Mouse (Mus musculus): ENCODE measurements around the gene Them4.
"Not testable (repeated sequence)": the region's sequence is repeated elsewhere in the genome, so short reads cannot be mapped to it uniquely, and the experiment has no call there.

Them4 gene

GRCm38 (mm10) chr3:94309633-94310363, at the start of gene Them4:
Gene Them4 (plus strand): TSS chr3:94310089.
- peak; percentile 82 for DNase-seq (ENCODE audit: low read depth, low spot score)

- DNase-seq (ENCODE audit: low read depth, low spot score): peak; percentile 5
Measured at GRCm38 (mm10) chr3:94260598-94260997, 49.3 kb upstream of the Them4 start.

GRCm38 (mm10) chr3:94263736-94264135, 46.2 kb upstream of the Them4 start, which contains the start of gene Gm4778:
Gene Gm4778 (plus strand): TSS chr3:94264036.
- not testable (repeated sequence) for DNase-seq (ENCODE audit: low read depth, low spot score)

- no peak for DNase-seq (ENCODE audit: low read depth, low spot score)
Measured at GRCm38 (mm10) chr3:94275991-94276390, 33.9 kb upstream of the Them4 start.

- no peak for DNase-seq (ENCODE audit: low read depth, low spot score)
Measured at GRCm38 (mm10) chr3:94305457-94305856, 4.4 kb upstream of the Them4 start.

GRCm38 (mm10) chr3:94306975-94307374, 2.9 kb upstream of the Them4 start:
- DNase-seq (ENCODE audit: low read depth, low spot score): no peak

GRCm38 (mm10) chr3:94310491-94310890, 602 bp downstream of the Them4 start:
- DNase-seq (ENCODE audit: low read depth, low spot score): no peak

GRCm38 (mm10) chr3:94310911-94311310, 1.0 kb downstream of the Them4 start:
- DNase-seq (ENCODE audit: low read depth, low spot score): no peak

GRCm38 (mm10) chr3:94311376-94311775, 1.5 kb downstream of the Them4 start:
- no peak for DNase-seq (ENCODE audit: low read depth, low spot score)

GRCm38 (mm10) chr3:94328681-94329080, 18.8 kb downstream of the Them4 start:
- peak; percentile 28 for DNase-seq (ENCODE audit: low read depth, low spot score)

GRCm38 (mm10) chr3:94334442-94334841, 24.6 kb downstream of the Them4 start:
- DNase-seq (ENCODE audit: low read depth, low spot score): no peak

GRCm38 (mm10) chr3:94338522-94338921, 28.6 kb downstream of the Them4 start:
- DNase-seq (ENCODE audit: low read depth, low spot score): no peak

- no peak for DNase-seq (ENCODE audit: low read depth, low spot score)
Measured at GRCm38 (mm10) chr3:94341959-94342422, 32.1 kb downstream of the Them4 start, which contains the start of gene Them5. Gene Them5 (plus strand): TSS chr3:94342099.

GRCm38 (mm10) chr3:94342552-94342951, 32.7 kb downstream of the Them4 start:
- DNase-seq (ENCODE audit: low read depth, low spot score): peak; percentile 31

- DNase-seq (ENCODE audit: low read depth, low spot score): no peak
Measured at GRCm38 (mm10) chr3:94344182-94344581, 34.3 kb downstream of the Them4 start.

- no peak for DNase-seq (ENCODE audit: low read depth, low spot score)
Measured at GRCm38 (mm10) chr3:94344897-94345296, 35.0 kb downstream of the Them4 start.

- no peak for DNase-seq (ENCODE audit: low read depth, low spot score)
Measured at GRCm38 (mm10) chr3:94348146-94348545, 38.3 kb downstream of the Them4 start.

GRCm38 (mm10) chr3:94360812-94361211, 50.9 kb downstream of the Them4 start:
- DNase-seq (ENCODE audit: low read depth, low spot score): peak; percentile 66

- DNase-seq (ENCODE audit: low read depth, low spot score): no peak
Measured at GRCm38 (mm10) chr3:94362138-94362537, 52.2 kb downstream of the Them4 start, which contains the start of gene C2cd4d. Gene C2cd4d (plus strand): TSS chr3:94362438.

- DNase-seq (ENCODE audit: low read depth, low spot score): peak; percentile 43
Measured at GRCm38 (mm10) chr3:94363291-94364153, 53.6 kb downstream of the Them4 start.

- DNase-seq (ENCODE audit: low read depth, low spot score): no peak
Measured at GRCm38 (mm10) chr3:94364154-94364526, 54.3 kb downstream of the Them4 start.

GRCm38 (mm10) chr3:94366761-94367160, 56.9 kb downstream of the Them4 start:
- DNase-seq (ENCODE audit: low read depth, low spot score): peak; percentile 85
